Mouse (Mus musculus): ENCODE results near the gene Tulp2.

Tulp2 gene

DNA sequence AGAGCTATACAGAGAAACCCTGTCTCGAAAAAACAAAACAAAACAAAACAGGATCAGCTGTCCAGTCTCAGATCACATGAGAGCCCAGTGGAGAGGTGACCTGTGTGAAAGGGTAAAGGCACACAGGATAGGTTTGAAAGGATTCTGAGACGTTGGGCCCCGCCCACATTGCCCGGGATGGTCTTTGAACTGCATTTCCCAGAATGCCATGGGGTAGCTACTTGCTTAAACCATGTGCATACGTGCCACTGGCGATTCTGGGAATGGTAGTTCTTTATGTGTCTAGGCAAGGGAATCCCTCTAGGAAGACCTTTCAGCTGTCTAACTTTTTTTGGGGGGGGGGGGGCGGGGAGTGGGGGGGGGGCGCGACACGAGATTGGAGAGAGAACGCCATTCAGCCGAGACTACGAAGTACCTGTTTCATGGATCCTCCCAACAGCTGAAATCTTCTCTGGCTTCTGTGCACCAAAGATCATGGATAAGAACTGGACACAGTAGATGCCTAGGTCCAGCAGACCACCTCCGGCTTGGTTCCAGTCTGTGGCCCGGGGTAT is at the start of gene Tulp2:
TSS of gene Tulp2 (plus strand) at position 504 of the 554 bp plus-strand sequence.
- Histone ChIP-seq H3K4me3 (replicated peaks; ENCODE audit: low read length) (no peak within 1 kb of the TSS), H3K4me1 (replicated peaks; ENCODE audit: low read depth, low read length) (peaks cover 47% of the 10 kb centered on the region), H3K36me3 (ENCODE audit: insufficient read depth, low read length) (peaks cover 58% of the 10 kb centered on the region), H3K9me3 (ENCODE audit: low read length) (no peaks in the 10 kb centered on the region), H3K27me3 (ENCODE audit: insufficient read depth, low read length) (no peaks in the 10 kb centered on the region)
- TF ChIP-seq NANOG (IDR thresholded peaks at IDR 0.05; ENCODE audit: borderline replicate concordance, low read length) (no peak), POU5F1 (IDR thresholded peaks at IDR 0.05; ENCODE audit: borderline replicate concordance, low read length) (no peak), CTCF (conservative IDR thresholded peaks at IDR 0.05; ENCODE audit: low read length) (no peak)

DNA sequence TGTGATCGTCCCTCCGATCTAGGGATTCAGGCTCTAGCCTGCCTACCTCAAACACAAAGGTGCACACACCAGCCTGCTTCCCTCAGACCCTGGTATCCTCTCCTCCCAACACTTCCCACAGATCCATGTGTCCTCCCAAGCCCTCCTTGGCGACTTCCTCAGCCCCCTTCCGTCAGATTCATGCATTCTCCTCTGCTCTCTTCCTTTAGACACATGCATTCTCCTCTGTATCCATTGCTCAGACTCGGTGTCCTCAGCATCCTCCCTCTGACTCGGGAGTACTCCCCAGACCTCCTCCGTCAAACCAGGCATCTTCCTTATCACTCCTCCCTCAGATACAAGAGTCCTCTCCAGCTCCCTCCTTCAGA is 47.9 kb upstream of the Tulp2 start:
- H3K27me3 ChIP-seq (ENCODE audit: insufficient read depth, low read length) = no peaks in the 10 kb centered on the region
- H3K36me3 ChIP-seq (ENCODE audit: insufficient read depth, low read length) = peaks cover 51% of the 10 kb centered on the region
- peak overlapping the region; percentile 96 for H3K4me3 ChIP-seq (replicated peaks; ENCODE audit: low read length)
- peaks cover 90% of the 10 kb centered on the region for H3K4me1 ChIP-seq (replicated peaks; ENCODE audit: low read depth, low read length)
- TF ChIP-seq POU5F1 (IDR thresholded peaks at IDR 0.05; ENCODE audit: borderline replicate concordance, low read length) (no peak), NANOG (IDR thresholded peaks at IDR 0.05; ENCODE audit: borderline replicate concordance, low read length) (no peak), CTCF (conservative IDR thresholded peaks at IDR 0.05; ENCODE audit: low read length) (no peak)
- H3K9me3 ChIP-seq (ENCODE audit: low read length) = no peaks in the 10 kb centered on the region

DNA sequence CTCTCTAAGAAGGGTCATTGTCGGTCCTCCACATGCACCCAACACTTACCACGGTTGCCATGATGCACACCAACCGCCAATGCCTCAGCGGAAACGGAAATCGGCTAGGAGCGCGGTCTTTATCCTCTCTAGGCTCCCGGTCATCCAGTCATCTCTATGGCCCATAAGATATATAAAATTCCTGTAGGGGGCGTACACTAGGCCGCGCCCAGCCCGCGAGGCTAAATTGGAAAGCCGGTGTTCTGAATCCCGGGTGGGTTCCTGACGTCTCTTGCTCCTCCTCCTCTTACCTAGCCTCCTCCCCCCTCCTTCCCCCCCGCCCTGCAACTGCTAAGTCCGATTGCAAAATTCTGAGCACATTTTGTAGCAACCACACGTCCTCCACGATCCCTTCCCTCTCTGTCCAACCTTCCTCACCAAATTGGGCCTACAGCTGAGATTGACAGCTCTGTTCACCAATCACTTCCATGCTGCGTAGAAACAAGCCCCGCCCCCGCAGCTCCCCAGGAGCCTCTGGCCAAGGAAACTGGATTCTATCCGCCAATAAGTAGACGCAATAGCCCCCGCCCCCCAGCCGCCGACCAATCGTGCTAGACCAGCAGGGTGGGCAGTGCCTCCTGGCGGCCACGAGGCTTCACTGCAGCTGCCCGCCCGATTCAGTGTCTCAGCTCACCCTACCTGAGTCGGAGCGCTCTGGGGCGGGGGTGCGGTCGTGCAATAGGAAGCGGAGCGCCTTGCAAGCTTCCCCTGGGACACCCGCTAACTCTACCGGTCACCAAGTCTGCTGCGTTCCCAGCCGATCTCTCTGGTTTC is 47.3 kb upstream of the Tulp2 start, which contains the start of gene Gys1:
TSS of gene Gys1 (plus strand) at position 642 of the 813 bp plus-strand sequence.
- Histone ChIP-seq H3K4me1 (replicated peaks; ENCODE audit: low read depth, low read length) (peaks cover 89% of the 10 kb centered on the region), H3K4me3 (replicated peaks; ENCODE audit: low read length) (peak within 1 kb of the TSS; percentile 96), H3K36me3 (ENCODE audit: insufficient read depth, low read length) (peaks cover 45% of the 10 kb centered on the region), H3K27me3 (ENCODE audit: insufficient read depth, low read length) (no peaks in the 10 kb centered on the region), H3K9me3 (ENCODE audit: low read length) (no peaks in the 10 kb centered on the region)
- TF ChIP-seq CTCF (conservative IDR thresholded peaks at IDR 0.05; ENCODE audit: low read length) = peak; percentile 96
- no peak for TF ChIP-seq NANOG (IDR thresholded peaks at IDR 0.05; ENCODE audit: borderline replicate concordance, low read length)
- no peak for TF ChIP-seq POU5F1 (IDR thresholded peaks at IDR 0.05; ENCODE audit: borderline replicate concordance, low read length)

DNA sequence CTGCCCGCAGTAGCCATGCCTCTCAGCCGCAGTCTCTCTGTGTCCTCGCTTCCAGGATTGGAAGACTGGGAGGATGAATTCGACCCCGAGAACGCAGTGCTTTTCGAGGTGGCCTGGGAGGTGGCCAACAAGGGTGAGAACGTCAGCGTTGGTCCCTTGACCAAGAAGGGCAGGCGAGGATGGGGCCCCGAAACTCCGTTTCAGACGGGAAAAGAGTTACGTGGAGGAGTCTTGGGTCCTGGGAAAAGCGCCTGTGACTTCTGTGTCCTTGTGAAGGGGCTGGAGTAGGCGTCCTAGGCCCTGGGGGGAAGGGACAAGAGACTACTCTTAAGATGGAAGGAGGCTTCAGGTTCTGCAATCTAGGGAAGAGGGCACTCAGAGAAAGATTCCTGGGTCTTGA is 46.6 kb upstream of the Tulp2 start:
- TF ChIP-seq POU5F1 (IDR thresholded peaks at IDR 0.05; ENCODE audit: borderline replicate concordance, low read length) (no peak), NANOG (IDR thresholded peaks at IDR 0.05; ENCODE audit: borderline replicate concordance, low read length) (no peak), CTCF (conservative IDR thresholded peaks at IDR 0.05; ENCODE audit: low read length) (no peak)
- Histone ChIP-seq H3K4me1 (replicated peaks; ENCODE audit: low read depth, low read length) (peaks cover 89% of the 10 kb centered on the region), H3K4me3 (replicated peaks; ENCODE audit: low read length) (peak overlapping the region; percentile 82), H3K36me3 (ENCODE audit: insufficient read depth, low read length) (peaks cover 38% of the 10 kb centered on the region), H3K27me3 (ENCODE audit: insufficient read depth, low read length) (no peaks in the 10 kb centered on the region), H3K9me3 (ENCODE audit: low read length) (no peaks in the 10 kb centered on the region)

DNA sequence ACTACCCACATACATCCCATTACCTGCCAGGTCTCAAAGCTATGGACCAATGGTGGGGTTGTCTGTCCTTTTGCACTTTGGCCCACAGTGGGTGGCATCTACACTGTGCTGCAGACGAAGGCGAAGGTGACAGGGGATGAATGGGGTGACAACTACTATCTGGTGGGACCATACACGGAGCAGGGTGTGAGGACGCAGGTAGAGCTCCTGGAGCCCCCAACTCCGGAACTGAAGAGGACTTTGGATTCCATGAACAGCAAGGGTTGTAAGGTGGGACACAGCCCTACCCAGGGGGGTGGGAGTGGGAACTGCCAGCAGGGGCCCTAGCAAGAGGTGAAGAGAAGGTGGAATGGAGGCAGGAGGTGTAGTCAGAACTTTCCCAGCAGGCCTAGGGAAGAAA is 45.2 kb upstream of the Tulp2 start:
- Histone ChIP-seq H3K4me1 (replicated peaks; ENCODE audit: low read depth, low read length) (peaks cover 82% of the 10 kb centered on the region), H3K4me3 (replicated peaks; ENCODE audit: low read length) (peak overlapping the region; percentile 80; the same call in 1 of the 2 replicates), H3K27me3 (ENCODE audit: insufficient read depth, low read length) (no peaks in the 10 kb centered on the region), H3K36me3 (ENCODE audit: insufficient read depth, low read length) (peaks cover 25% of the 10 kb centered on the region), H3K9me3 (ENCODE audit: low read length) (no peaks in the 10 kb centered on the region)
- TF ChIP-seq CTCF (conservative IDR thresholded peaks at IDR 0.05; ENCODE audit: low read length) (no peak), POU5F1 (IDR thresholded peaks at IDR 0.05; ENCODE audit: borderline replicate concordance, low read length) (no peak), NANOG (IDR thresholded peaks at IDR 0.05; ENCODE audit: borderline replicate concordance, low read length) (no peak)

DNA sequence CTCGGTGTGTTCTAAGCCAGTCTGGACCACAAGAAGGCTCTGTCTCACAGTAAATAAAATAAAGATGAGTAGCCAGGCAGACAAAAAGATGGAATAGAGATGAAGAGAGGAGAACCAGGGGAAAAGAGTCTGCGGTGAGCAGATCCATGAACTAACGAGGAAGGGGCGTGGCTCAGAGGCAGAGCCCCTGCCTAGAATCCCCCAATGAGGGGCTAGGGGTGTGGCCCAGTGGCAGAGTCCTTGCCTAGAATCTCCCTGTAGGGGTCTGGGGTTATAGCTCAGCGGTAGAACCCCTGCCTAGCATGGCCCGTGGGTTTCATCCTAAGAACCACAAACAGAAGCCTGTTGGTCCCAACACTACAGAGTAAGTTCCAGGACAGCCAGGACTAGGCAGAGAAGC is 44.6 kb upstream of the Tulp2 start:
- H3K4me1 ChIP-seq (replicated peaks; ENCODE audit: low read depth, low read length) = peaks cover 80% of the 10 kb centered on the region
- H3K9me3 ChIP-seq (ENCODE audit: low read length) = no peaks in the 10 kb centered on the region
- TF ChIP-seq POU5F1 (IDR thresholded peaks at IDR 0.05; ENCODE audit: borderline replicate concordance, low read length) (no peak), CTCF (conservative IDR thresholded peaks at IDR 0.05; ENCODE audit: low read length) (no peak), NANOG (IDR thresholded peaks at IDR 0.05; ENCODE audit: borderline replicate concordance, low read length) (no peak)
- peak overlapping the region; percentile 80 for H3K4me3 ChIP-seq (replicated peaks; ENCODE audit: low read length)
- H3K27me3 ChIP-seq (ENCODE audit: insufficient read depth, low read length) = no peaks in the 10 kb centered on the region
- peaks cover 23% of the 10 kb centered on the region for H3K36me3 ChIP-seq (ENCODE audit: insufficient read depth, low read length)

DNA sequence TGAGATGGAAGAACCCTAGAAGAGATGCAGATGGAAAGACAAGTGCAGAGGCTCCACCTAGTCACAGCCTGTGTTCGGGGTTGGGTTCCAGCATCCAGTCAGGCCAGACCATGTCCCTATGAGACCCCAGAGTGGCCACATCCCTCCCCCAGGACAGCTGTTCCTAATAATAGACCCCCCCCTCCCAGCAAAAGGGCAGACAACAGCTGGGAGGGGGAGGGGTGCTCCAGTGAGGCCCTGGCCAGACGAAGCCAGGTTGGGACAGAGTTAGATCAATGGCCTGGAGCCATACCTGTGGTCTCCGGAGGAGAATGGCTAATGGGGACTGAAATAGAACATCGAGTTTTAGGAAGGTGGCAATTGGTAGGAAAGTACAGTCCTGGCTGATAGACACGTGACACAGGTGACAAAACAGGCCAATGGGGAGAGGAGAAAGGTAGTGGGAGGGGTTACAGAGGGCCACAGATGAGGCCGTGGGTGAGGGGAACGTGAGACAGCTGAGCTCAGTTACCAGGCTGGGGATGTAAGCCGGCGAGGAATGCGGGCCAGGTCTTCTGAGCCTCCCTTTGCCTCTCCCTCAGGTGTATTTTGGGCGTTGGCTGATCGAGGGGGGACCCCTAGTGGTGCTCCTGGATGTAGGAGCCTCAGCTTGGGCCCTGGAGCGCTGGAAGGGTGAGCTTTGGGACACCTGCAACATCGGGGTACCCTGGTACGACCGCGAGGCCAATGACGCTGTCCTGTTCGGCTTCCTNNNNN is 44.0 kb upstream of the Tulp2 start, which contains the start of gene Ruvbl2:
TSS of gene Ruvbl2 (minus strand) at position 576 of the 756 bp plus-strand sequence.
- peak within 1 kb of the TSS; percentile 80 for H3K4me3 ChIP-seq (replicated peaks; ENCODE audit: low read length)
- H3K36me3 ChIP-seq (ENCODE audit: insufficient read depth, low read length) = peaks cover 22% of the 10 kb centered on the region
- no peaks in the 10 kb centered on the region for H3K9me3 ChIP-seq (ENCODE audit: low read length)
- TF ChIP-seq POU5F1 (IDR thresholded peaks at IDR 0.05; ENCODE audit: borderline replicate concordance, low read length) (no peak), CTCF (conservative IDR thresholded peaks at IDR 0.05; ENCODE audit: low read length) (peak; percentile 19; the same call in 1 of the 2 replicates)
- H3K27me3 ChIP-seq (ENCODE audit: insufficient read depth, low read length) = no peaks in the 10 kb centered on the region
- peaks cover 78% of the 10 kb centered on the region for H3K4me1 ChIP-seq (replicated peaks; ENCODE audit: low read depth, low read length)

All from E14TG2a.4 (cell line).